Mouse (Mus musculus): ENCODE measurements around the gene Sema3b.

Gene Sema3b

DNA sequence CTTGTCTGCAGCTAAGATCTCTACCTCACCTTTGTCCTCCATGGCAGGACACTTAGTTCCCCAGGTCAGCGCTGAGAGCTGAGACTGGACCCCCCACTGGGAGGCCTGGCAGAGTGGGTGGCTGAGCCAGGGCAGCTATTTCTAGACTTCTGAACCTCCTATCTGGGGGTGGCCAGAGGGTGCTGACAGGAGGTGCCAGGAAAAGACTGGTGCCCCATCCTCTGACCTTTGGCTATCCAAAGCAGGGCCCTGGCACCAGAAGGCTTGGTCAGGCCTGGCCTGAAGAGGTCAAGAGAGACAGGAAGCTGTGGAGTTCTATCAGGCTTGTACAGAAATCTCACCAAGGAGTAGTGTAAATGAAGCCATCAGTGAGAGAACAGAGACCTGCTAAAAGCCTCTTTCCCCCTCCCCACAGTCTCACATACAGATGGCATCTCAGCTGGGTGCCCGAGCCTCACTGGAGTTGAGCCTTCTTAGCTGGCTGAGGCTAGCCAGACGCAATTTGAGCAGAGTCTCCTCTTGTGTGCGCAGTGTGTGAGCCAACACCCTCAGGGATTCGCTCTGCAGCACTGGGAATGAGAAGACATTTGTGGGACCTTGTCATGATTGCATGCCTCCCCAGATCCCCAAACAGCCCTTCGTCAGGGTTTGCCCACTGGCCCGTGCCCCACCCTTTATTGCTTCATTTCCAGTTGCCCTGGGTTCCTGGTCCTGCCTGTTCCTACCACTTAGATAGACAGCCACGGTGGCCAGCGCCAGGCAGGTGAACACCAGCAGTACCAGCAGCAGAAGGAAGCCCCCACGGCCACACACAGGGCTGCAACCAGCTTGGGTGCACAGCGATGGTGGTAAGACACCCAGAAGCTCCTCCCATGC is 15.7 kb downstream of the Sema3b start:
- no peak for TF ChIP-seq GATA4 (IDR thresholded peaks at IDR 0.05; ENCODE audit: insufficient replicate concordance, low read length)

DNA sequence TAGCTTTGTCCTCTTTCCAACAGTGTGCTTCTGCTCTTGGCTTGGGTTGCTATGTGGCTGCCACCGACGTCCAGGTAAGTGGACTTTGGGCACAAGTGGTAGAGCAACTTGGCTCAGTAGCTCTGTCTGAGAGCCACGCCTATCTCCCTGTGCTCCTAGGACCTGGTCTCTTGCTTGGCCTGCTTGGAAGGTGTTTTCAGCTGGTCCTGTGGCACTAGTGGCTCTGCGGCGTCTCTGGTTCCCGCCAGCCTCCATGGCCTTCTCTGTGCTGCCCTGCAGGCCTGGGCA is 18.3 kb downstream of the Sema3b start:
- no peak for TF ChIP-seq GATA4 (IDR thresholded peaks at IDR 0.05; ENCODE audit: insufficient replicate concordance, low read length)

DNA sequence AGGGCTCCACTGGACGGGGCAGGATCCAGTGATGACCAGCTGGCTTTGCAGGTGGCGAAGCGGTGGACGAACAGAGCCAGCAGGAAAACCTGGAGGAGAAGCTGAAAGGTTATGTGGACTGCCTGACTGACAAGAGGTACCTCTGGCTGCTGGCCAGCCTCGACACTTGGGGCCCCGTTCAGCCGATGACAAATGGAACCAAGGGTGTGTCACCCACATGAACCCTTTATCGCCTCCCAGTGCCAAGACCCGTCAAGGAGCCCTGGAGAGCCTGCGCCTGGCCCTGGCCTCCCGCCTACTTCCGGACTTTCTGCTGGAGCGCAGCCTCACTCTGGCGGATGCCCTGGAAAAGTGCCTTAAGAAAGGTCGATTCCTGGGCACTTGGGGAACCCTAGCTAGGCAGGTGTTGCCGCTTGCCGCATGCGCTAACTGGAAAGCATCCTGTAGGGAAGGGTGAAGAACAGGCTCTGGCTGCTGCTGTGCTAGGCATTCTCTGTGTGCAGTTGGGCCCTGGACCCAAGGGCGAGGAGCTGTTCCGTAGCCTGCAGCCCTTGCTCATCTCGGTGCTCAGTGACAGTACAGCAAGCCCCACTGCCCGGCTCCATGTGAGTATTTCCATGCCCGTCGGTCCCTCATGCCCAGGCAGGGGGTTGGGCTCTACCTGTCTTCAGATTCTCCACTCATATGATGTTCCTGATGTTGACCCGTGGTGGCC is 18.8 kb downstream of the Sema3b start:
- TF ChIP-seq GATA4 (IDR thresholded peaks at IDR 0.05; ENCODE audit: insufficient replicate concordance, low read length), result no peak

DNA sequence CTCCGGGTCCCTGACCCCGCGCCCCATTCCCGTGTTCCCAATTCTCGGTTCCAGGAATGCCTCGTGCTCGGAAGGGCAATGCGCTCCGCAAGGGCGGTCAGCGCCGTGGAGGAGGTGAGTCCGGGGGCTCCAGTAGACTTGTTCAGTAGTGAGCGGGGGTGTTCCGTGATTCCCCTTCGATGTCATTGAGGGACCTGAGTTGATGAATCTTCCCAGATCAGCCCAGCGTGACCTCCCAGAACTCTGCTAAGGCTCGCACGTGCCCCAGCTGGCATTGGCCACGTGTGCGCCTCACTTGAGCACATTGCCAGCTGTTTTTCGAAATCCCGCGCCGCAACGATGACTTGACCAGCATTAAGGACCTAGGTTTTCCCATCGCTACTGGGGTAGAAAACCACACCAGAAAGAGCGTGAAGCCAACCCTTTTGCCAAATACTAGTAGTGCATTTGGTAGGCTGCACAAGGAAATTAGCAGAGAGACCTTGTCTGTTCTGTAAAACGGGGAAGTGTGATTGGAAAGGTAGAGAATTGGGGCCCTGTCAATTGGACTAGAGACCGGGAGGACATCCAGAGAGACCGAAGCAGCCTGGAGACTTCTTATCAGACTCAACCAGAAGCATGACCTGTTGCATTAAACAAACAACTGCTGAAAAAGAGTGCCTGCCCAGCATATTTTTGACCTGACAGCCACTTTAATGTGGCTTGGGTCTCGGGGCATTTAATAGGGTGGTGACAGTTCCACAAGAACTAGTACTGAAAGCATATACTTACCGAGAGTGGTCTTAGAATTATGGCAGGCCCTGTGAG is 21.0 kb downstream of the Sema3b start:
- peak; percentile 37; the same call in 1 of the 2 replicates for TF ChIP-seq GATA4 (IDR thresholded peaks at IDR 0.05; ENCODE audit: insufficient replicate concordance, low read length)

DNA sequence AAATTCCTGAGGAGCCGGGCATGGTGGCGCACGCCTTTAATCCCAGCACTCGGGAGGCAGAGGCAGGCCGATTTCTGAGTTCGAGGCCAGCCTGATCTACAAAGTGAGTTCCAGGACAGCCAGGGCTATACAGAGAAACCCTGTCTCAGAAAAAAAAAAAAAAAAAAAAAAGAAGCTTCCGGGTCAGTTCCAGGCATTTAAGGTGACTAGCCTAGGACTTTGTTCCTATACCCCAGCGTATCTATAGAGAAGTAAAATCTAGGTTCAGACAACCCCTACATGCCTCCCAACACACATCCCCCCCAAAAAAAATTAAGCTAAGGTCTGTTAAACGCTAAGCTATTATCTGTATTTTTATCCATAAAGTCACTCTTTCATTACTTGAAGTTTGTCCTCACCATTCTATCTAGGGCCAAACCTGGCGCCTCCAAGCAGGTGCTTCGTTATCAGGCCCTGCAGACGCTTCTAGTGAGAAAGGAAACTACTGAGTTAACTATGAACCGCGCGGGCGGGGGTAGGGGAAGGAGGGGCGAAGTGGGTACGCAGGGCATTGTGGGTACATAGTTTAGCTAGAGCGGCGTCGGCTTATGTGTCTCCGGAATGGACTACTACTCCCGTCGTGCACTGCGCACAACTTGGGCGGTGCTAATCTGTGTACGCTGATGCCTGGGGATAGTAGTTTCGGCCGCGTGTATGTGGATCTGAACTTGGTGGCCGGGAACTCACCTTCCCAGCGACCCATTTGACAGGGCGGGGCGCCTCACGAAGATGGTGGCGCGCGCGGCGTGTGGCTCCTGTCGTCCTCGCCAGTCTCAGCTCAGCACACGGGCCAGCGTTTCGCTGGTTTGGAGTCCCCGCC is 21.8 kb downstream of the Sema3b start, which contains the start of gene Ifrd2:
Ifrd2 (plus strand) TSS at position 669 of the 859 bp plus-strand sequence.
- peak; percentile 86; the same call in 1 of the 2 replicates for TF ChIP-seq GATA4 (IDR thresholded peaks at IDR 0.05; ENCODE audit: insufficient replicate concordance, low read length)

DNA sequence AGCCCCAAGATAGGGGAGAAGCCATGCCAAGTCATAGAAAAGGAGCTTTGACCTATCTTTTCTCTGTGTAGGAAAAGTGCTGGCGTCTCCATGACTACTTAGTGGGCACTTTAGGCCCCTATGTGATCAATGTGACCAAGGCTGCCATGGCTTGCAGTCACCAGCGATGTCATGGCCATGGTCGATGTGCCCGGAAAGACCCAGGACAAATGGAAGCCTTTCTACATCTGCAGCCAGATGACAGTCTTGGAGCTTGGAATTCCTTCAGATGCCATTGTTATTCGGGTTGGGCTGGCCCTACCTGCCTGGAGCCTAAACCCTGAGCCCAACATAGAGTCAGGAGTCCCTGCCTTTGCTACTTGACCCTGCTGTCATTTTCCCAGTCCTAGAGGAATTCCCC is 22.5 kb downstream of the Sema3b start:
- no peak for TF ChIP-seq GATA4 (IDR thresholded peaks at IDR 0.05; ENCODE audit: insufficient replicate concordance, low read length)

DNA sequence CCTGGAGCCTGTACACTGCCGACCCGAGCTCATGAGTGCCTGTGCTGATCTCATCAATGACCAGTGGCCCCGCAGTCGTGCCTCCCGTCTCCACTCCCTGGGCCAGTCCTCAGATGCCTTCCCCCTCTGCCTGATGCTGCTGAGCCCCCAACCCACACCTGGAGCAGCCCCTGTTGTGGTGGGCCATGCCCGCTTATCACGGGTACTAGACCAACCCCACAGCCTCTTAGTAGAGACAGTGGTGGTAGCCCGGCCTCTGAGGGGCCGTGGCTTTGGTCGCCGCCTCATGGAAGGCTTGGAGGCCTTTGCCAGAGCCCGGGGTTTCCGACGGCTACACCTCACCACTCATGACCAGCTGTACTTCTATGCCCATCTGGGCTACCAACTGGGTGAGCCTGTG is 25.9 kb downstream of the Sema3b start:
- no peak for TF ChIP-seq GATA4 (IDR thresholded peaks at IDR 0.05; ENCODE audit: insufficient replicate concordance, low read length)

DNA sequence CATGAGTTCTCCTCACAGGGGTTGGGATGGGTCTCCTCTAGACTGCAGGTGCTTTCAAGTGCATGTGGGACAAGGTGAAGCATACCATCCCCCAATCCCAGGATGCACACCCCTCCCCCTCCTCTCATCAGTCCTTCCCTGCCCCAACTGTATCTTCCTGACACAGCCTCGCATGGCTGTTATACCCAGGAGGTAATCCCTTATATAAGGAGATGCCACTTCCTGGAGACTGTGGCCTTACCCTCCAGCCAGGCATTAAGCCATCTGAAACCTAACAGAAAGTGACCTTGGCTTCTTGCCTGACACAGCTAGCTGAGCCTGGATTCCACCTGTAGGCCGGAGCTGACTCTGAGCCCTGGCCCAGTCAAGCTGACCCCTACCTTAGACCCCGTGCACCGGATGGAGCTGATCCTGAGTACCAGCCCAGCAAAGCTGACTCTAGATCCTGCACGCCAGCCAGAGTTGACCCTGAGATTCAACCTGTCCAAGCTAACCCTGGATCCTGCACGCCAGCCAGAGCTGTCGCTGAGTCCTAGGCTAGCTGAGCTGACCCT is 26.4 kb downstream of the Sema3b start:
- no peak for TF ChIP-seq GATA4 (IDR thresholded peaks at IDR 0.05; ENCODE audit: insufficient replicate concordance, low read length)

DNA sequence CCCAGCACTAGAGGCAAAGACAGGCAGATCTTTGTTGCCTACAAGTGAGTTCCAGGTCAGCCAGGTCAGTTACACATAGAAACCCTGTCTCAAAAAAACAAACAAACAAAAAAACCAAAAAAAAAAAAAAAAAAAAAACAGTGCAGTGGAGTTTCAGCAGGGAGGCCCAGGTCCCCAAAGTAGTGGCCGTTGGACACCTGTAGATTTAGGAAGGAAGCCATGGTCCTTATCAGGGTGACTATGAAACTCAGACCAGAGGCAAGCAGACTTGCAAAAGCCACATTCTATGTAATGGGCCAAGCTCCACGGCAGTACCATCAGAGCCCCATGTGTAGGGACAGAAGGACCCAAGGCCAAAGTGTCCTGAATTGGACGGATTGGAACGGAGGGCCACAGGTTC is 27.4 kb downstream of the Sema3b start:
- no peak for TF ChIP-seq GATA4 (IDR thresholded peaks at IDR 0.05; ENCODE audit: insufficient replicate concordance, low read length)

DNA sequence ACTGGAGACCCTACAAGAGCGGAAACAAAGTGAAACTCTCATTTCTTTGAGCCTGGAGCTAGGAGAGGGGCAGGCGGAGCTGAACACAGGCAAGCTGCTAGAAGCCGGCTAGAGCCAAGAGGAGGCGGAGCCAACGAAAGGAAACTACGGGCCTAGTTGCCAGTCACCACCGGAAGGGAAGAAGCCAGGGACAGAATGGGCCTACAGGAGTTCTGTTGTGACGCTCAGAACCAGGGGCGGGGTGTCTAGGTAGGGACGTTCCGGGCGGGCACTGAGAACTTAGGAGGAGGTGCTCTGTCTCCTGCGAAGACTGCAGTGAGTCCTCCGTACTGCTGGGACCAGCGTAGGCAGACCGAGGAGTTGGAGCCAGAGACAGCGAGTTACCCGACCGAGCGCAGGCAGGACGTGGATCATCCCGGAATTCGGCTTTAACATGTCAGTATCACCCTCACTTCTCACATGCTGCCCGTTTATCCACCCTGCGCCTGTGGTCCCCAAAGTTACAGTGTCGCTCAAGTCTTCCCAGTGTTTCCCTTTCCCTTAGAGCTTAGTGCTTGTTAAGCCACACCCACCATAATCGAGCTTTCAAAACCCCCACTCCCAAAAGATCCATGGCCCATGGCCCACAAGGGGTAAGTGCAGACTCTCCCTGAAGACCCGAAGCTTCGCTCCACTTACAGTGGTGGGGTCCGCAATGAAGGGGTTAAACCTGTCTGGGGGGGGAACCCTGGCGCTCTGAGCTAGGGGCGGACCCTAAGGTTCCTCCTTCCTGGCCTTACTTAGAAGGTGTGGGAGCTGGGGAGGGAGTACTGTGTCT is 28.3 kb downstream of the Sema3b start, which contains the start of gene Hyal3:
Hyal3 (plus strand) TSS at position 318 of the 817 bp plus-strand sequence.
- TF ChIP-seq GATA4 (IDR thresholded peaks at IDR 0.05; ENCODE audit: insufficient replicate concordance, low read length), result no peak

DNA sequence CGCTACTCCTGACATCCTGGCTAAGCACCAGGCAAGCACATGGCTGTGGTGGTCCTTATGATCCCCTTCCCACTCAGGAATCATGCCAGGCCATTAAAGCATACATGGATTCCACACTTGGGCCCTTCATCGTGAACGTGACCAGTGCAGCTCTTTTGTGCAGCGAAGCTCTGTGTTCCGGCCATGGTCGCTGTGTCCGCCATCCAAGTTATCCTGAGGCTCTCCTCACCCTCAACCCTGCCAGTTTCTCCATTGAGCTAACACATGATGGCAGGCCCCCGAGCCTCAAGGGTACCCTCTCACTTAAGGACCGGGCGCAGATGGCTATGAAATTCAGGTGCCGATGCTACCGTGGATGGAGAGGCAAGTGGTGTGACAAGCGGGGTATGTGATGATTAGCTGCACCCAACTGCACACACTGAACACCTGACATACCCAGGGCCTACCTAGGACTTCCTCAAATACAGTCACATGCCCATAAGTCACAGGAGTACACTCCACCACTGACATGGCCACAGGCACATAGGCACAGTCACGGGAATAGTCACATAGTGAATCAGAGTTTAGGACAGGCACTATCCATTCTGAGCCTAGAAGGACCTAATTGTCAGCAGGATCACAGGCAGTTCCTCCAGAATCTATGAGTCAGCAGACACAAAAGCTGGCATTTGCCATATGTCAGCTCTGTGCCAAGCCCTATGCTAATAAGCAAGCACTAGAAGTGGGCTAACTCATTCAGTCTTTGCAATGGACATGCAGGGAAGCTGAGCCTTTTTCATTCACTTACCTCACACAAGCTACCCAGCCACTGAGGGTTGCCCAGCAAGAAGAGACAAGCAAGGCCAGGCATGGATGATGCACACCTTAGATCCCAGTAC is 29.8 kb downstream of the Sema3b start:
- TF ChIP-seq GATA4 (IDR thresholded peaks at IDR 0.05; ENCODE audit: insufficient replicate concordance, low read length), result no peak

DNA sequence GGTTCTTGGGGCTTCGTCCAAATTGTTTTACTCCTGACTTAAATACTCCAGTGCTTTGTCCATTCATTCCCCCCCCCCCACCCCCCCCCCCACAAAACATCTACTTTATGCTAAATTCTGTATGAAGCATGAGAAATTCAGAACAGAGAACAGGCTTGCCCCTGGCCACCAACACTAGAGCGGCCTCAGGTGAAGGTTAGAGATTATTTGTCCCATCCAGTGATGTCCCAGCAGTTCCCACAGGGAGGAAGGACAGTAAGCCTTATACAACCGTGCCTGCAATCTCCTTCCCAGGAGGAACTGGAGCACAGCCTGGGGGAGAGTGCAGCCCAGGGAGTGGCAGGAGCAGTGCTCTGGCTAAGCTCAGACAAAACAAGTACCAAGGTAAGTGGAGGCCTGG is 30.4 kb downstream of the Sema3b start, which contains the start of gene Naa80:
Naa80 (plus strand) TSS at position 301 of the 400 bp plus-strand sequence.
- no peak for TF ChIP-seq GATA4 (IDR thresholded peaks at IDR 0.05; ENCODE audit: insufficient replicate concordance, low read length)
